Mouse (Mus musculus) intestine, embryonic 16.5 days (tissue): Measurements from ENCODE around the gene Ptgfrn. TPM values are rescaled to one million over a fixed set of nuclear protein-coding genes. Genes with fewer than 3 reads are reported as not detected.

ENCODE experiments used
- ATAC-seq: fragments of 200-750 bp; cut with Nextera tagmentation; 2 replicates; pipeline ENCODE4 v1.8.0; 2017; ENCODE audit warnings: moderate TSS enrichment, moderate library complexity
- H3K27ac ChIP-seq: fragments of 300-500 bp; sonication (generic); 2 replicates; pipeline ENCODE4 v1.5.1; 2014; ENCODE audit warnings: mild to moderate bottlenecking, low read length
- H3K27me3 ChIP-seq: fragments of 300-500 bp; sonication (generic); replicated peaks from 2 replicates; pipeline ENCODE4 v1.6.1; 2014; ENCODE audit warnings: low read length, control low read depth, mixed read lengths; ENCODE audit not compliant: control insufficient read depth, insufficient read depth
- H3K36me3 ChIP-seq: fragments of 300-500 bp; sonication (generic); 2 replicates; pipeline ENCODE4 v1.6.1; 2014; ENCODE audit warnings: low read length, control low read depth; ENCODE audit not compliant: control insufficient read depth, insufficient read depth
- H3K4me1 ChIP-seq: fragments of 300-500 bp; sonication (generic); 2 replicates; pipeline ENCODE4 v1.6.1; 2014; ENCODE audit warnings: low read length, control low read depth, mixed read lengths; ENCODE audit not compliant: control insufficient read depth, insufficient read depth
- H3K4me2 ChIP-seq: fragments of 300-500 bp; sonication (generic); 2 replicates; pipeline ENCODE4 v1.6.1; 2014; ENCODE audit warnings: low read depth, low read length, control low read depth
- H3K4me3 ChIP-seq: fragments of 300-500 bp; sonication (generic); 2 replicates; pipeline ENCODE4 v1.5.1; 2014; ENCODE audit warnings: mild to moderate bottlenecking, low read length
- H3K9ac ChIP-seq: fragments of 300-500 bp; sonication (generic); 2 replicates; pipeline ENCODE4 v1.6.1; 2014; ENCODE audit warnings: low read depth, low read length
- H3K9me3 ChIP-seq: fragments of 300-500 bp; sonication (generic); 2 replicates; pipeline ENCODE4 v1.6.1; 2016; ENCODE audit warnings: low read length, control low read depth; ENCODE audit not compliant: control insufficient read depth
- WGBS: fragments of 180-500 bp; shearing (Covaris S2); extraction: QIAGEN DNeasy Blood & Tissue Kit; methylation state at CpG from one replicate; pipeline ENCODE4 v1.1.7; 2014; 5-methylcytosine and 5-hydroxymethylcytosine counted together
- polyA plus RNA-seq: library from polyadenylated mRNA; unstranded; fragments of >200 nt; fragmentation: Nextera tagmentation; extraction: Ambion mirVana; gene quantifications from 2 replicates; pipeline ENCODE4 v1.2.1, GENCODE M21; 2015

Gene Ptgfrn
- polyA plus RNA-seq, 1 experiment from 2014 or later: 3.2 TPM

DNA sequence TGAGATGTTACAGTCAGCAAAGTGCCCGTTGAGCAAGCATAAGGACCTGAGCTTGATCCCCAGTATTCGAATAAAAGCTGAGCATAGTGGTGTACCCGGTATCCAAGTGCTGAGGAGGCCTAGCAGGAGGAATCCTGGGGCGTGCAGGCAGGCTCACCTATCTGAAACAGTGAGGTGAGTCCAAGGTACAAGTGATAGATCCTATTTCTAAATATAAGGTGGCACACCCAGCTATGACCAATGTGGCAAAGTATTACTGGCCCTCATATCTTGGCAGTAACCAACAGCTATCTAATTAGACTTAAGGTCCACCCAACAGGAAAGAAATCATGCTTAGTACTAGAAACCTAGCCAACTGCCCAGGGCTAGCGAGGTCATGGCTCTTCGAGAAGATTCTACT, 87.1 kb downstream of the Ptgfrn start:
- 80% methylated on average over 6 of the region's 6 CpGs for WGBS
- H3K4me2 ChIP-seq: no peak overlapping the region
- H3K9me3 ChIP-seq: no peaks in the 10 kb centered on the region
- no peak overlapping the region for H3K9ac ChIP-seq
- no peak overlapping the region for H3K27ac ChIP-seq
- no peaks in the 10 kb centered on the region for H3K36me3 ChIP-seq
- H3K4me1 ChIP-seq: 0 out of 2 replicates have a peak, but pooled peaks cover 2% of the 10 kb centered on the region
- no peak overlapping the region for H3K4me3 ChIP-seq
- peak; percentile 91 for ATAC-seq
- no peaks in the 10 kb centered on the region for H3K27me3 ChIP-seq

DNA sequence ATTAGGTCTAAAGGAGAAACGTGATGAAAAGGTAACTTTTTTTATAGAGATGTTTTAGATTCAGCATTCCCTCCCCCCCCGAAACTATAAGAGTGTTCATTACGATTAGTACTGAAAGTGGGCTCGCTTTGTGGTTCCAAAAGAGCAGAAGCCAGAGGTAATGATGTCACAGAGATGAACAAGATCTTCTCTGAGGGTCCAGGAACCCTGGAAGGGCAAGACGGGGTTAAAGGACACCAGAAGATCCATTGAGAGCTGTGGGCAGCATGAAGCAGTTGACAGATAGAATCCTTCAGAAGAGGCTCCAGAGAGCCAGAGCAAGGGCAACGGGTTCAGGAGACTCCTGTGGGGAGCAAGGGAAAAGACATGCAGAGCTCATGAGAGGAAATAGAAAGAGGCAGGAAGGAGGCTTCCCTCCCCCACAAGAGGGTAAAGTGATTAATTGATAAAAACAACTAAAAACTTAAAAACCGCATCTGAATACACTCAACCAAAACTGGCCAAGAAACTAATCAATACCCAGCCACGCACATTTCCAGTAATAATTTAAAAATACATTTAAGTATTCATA, 88.5 kb downstream of the Ptgfrn start:
- no peaks in the 10 kb centered on the region for H3K27me3 ChIP-seq
- no peak overlapping the region for H3K9ac ChIP-seq
- no peak overlapping the region for H3K4me3 ChIP-seq
- WGBS: 71% methylated on average over 8 of the region's 8 CpGs
- no peak for ATAC-seq
- 0 out of 2 replicates have a peak, but pooled peaks cover 2% of the 10 kb centered on the region for H3K4me1 ChIP-seq
- H3K4me2 ChIP-seq: no peak overlapping the region
- no peaks in the 10 kb centered on the region for H3K9me3 ChIP-seq
- no peak overlapping the region for H3K27ac ChIP-seq
- H3K36me3 ChIP-seq: no peaks in the 10 kb centered on the region

DNA sequence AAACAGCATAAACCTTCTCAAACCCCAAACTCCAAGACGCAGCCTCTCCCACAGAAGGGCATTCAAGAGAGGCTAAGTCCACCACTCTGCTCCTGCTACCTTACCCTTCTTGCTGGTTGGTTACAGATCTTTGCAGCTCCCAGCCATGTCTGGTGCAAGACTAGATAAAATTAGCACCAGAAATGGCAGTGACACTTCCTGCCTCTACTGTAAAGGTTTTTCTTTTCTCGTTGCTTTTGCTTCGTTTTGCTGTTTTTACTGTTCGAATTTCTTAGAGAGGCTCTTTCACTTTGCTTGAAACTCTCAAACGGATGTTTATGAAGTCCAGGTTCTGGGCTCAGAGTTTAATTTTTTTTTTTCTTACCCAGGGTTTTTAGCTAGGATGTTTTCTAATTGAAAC, 89.0 kb downstream of the Ptgfrn start:
- H3K4me2 ChIP-seq: no peak overlapping the region
- no peak overlapping the region for H3K27ac ChIP-seq
- ATAC-seq: no peak
- 0 out of 2 replicates have a peak, but pooled peaks cover 2% of the 10 kb centered on the region for H3K4me1 ChIP-seq
- no peaks in the 10 kb centered on the region for H3K36me3 ChIP-seq
- 72% methylated on average over 5 of the region's 5 CpGs for WGBS
- H3K9ac ChIP-seq: no peak overlapping the region
- H3K27me3 ChIP-seq: no peaks in the 10 kb centered on the region
- no peak overlapping the region for H3K4me3 ChIP-seq
- no peaks in the 10 kb centered on the region for H3K9me3 ChIP-seq

- H3K9me3 ChIP-seq: no peaks in the 10 kb centered on the region
- H3K27me3 ChIP-seq: no peaks in the 10 kb centered on the region
- 0 out of 2 replicates have a peak, but pooled peaks cover 11% of the 10 kb centered on the region for H3K4me1 ChIP-seq
- no peak overlapping the region for H3K4me3 ChIP-seq
- no peaks in the 10 kb centered on the region for H3K36me3 ChIP-seq
- no peak overlapping the region for H3K9ac ChIP-seq
- 59% methylated on average over 6 of the region's 6 CpGs for whole genome bisulfite sequencing
- ATAC-seq: peak; percentile 51; the same call in 1 of the 2 replicates
- H3K4me2 ChIP-seq: no peak overlapping the region
- no peak overlapping the region for H3K27ac ChIP-seq
Observed at GRCm38 (mm10) chr3:101018494-101018893, 91.6 kb downstream of the Ptgfrn start.

- no peaks in the 10 kb centered on the region for H3K27me3 ChIP-seq
- H3K4me2 ChIP-seq: no peak overlapping the region
- no peak overlapping the region for H3K9ac ChIP-seq
- H3K4me1 ChIP-seq: peaks cover 14% of the 10 kb centered on the region; the same call in 1 of the 2 replicates
- no peak for ATAC-seq
- H3K27ac ChIP-seq: no peak overlapping the region
- H3K36me3 ChIP-seq: no peaks in the 10 kb centered on the region
- 69% methylated on average over 7 of the region's 7 CpGs for WGBS
- no peaks in the 10 kb centered on the region for H3K9me3 ChIP-seq
- H3K4me3 ChIP-seq: no peak overlapping the region
Observed at GRCm38 (mm10) chr3:101016050-101016449, 94.0 kb downstream of the Ptgfrn start.

GRCm38 (mm10) chr3:101015254-101015653, 94.8 kb downstream of the Ptgfrn start:
- H3K9ac ChIP-seq: no peak overlapping the region
- H3K27me3 ChIP-seq: no peaks in the 10 kb centered on the region
- no peak overlapping the region for H3K27ac ChIP-seq
- H3K36me3 ChIP-seq: no peaks in the 10 kb centered on the region
- peaks cover 14% of the 10 kb centered on the region; the same call in 1 of the 2 replicates for H3K4me1 ChIP-seq
- no peak for ATAC-seq
- no peak overlapping the region for H3K4me2 ChIP-seq
- H3K4me3 ChIP-seq: no peak overlapping the region
- 43% methylated on average over 4 of the region's 4 CpGs for WGBS
- H3K9me3 ChIP-seq: no peaks in the 10 kb centered on the region

DNA sequence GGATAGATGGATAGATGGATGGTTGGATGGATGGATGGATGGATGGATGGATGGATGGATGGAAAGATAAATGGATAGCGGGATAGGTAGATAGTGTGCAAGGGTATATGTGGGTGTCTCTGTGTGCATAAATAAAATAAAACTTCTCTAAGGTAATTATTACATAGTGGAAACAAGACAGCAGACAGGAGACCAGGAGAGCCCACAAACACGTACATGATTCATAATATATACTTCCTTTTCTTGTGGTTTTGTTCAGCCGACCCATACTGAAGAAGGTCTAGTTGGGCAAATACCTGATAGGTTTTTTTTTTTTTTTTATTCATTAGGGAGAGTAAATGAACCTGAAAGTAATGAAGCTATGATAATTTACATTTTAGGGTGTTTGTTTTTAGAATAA, 96.5 kb downstream of the Ptgfrn start:
- H3K4me1 ChIP-seq: peaks cover 13% of the 10 kb centered on the region; the same call in 1 of the 2 replicates
- no peaks in the 10 kb centered on the region for H3K27me3 ChIP-seq
- no peak overlapping the region for H3K27ac ChIP-seq
- ATAC-seq: no peak
- no peak overlapping the region for H3K9ac ChIP-seq
- H3K9me3 ChIP-seq: no peaks in the 10 kb centered on the region
- 87% methylated on average over 3 of the region's 3 CpGs for WGBS
- H3K4me3 ChIP-seq: no peak overlapping the region
- no peak overlapping the region for H3K4me2 ChIP-seq
- no peaks in the 10 kb centered on the region for H3K36me3 ChIP-seq

DNA sequence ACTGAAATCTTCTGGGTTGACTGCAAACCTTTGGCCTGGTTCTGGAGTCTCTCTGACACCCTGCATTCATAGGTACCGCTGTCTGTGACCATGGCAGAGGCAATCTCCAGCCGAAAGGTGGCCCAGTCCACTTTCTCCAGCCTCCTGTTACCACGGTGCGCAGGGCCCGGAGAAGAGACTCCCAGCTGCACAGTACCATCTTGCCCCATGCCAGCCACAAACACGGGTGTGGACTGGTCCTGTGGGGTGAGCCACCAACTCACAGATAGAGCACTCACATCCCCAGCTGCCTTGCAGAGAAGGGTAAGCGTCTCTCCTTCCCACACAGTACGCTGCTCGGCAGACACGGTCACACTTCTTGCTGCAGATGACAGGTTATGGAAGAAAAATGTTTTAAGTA, 97.1 kb downstream of the Ptgfrn start:
- Histone ChIP-seq H3K36me3 (no peaks in the 10 kb centered on the region), H3K4me3 (no peak overlapping the region), H3K27ac (no peak overlapping the region), H3K4me2 (no peak overlapping the region), H3K4me1 (peaks cover 13% of the 10 kb centered on the region; the same call in 1 of the 2 replicates), H3K9ac (no peak overlapping the region), H3K27me3 (no peaks in the 10 kb centered on the region), H3K9me3 (no peaks in the 10 kb centered on the region)
- WGBS: 92% methylated on average over 10 of the region's 10 CpGs
- ATAC-seq: no peak

- no peak overlapping the region for H3K4me2 ChIP-seq
- no peak for ATAC-seq
- H3K27ac ChIP-seq: no peak overlapping the region
- H3K4me3 ChIP-seq: no peak overlapping the region
- WGBS: 81% methylated on average over 8 of the region's 8 CpGs
- H3K4me1 ChIP-seq: peaks cover 13% of the 10 kb centered on the region; the same call in 1 of the 2 replicates
- H3K9ac ChIP-seq: no peak overlapping the region
- H3K36me3 ChIP-seq: no peaks in the 10 kb centered on the region
- no peaks in the 10 kb centered on the region for H3K27me3 ChIP-seq
- no peaks in the 10 kb centered on the region for H3K9me3 ChIP-seq
Observed at GRCm38 (mm10) chr3:101012597-101012996, 97.5 kb downstream of the Ptgfrn start.

GRCm38 (mm10) chr3:101012131-101012571, 97.9 kb downstream of the Ptgfrn start:
- WGBS: 50% methylated on average over 10 of the region's 10 CpGs
- H3K4me2 ChIP-seq: no peak overlapping the region
- H3K4me1 ChIP-seq: peaks cover 13% of the 10 kb centered on the region; the same call in 1 of the 2 replicates
- no peaks in the 10 kb centered on the region for H3K27me3 ChIP-seq
- H3K4me3 ChIP-seq: no peak overlapping the region
- H3K27ac ChIP-seq: no peak overlapping the region
- ATAC-seq: peak; percentile 31; the same call in 1 of the 2 replicates
- no peaks in the 10 kb centered on the region for H3K9me3 ChIP-seq
- H3K9ac ChIP-seq: no peak overlapping the region
- no peaks in the 10 kb centered on the region for H3K36me3 ChIP-seq
